Mouse (Mus musculus): ENCODE measurements at regions not wholly inside any gene's neighbourhood (a gene's known extent, or its start where the extent isn't known, plus 50 kb on each side); places are given as distances from the start of the nearest gene placed in this dataset.

GRCm38 (mm10) chr5:81878563-81878962 lies 858.6 kb downstream of the Adgrl3 start:
- H3K4me1 ChIP-seq (ENCODE audit: control insufficient read depth, insufficient read depth, low read length) = no peaks in the 10 kb centered on the region
- WGBS = 67% methylated on average over 3 of the region's 3 CpGs

GRCm38 (mm10) chr5:81893358-81893757 lies 873.4 kb downstream of the Adgrl3 start:
- Histone ChIP-seq H3K4me1 (ENCODE audit: control insufficient read depth, insufficient read depth, low read length) (no peaks in the 10 kb centered on the region), H3K9me3 (ENCODE audit: control insufficient read depth, low read length) (no peaks in the 10 kb centered on the region), H3K9ac (ENCODE audit: low read length) (no peak overlapping the region), H3K4me2 (ENCODE audit: low read depth) (no peak overlapping the region), H3K27me3 (ENCODE audit: control insufficient read depth, insufficient read depth, low read length) (no peaks in the 10 kb centered on the region), H3K36me3 (ENCODE audit: control insufficient read depth, insufficient read depth, low read length) (no peaks in the 10 kb centered on the region), H3K27ac (ENCODE audit: low read depth, low read length) (no peak overlapping the region), H3K4me3 (ENCODE audit: low read depth, low read length) (no peak overlapping the region)
- WGBS = 94% methylated on average over 6 of the region's 6 CpGs
- no peak for ATAC-seq (ENCODE audit: insufficient read depth, low FRiP score, low TSS enrichment)
- no peak for DNase-seq (ENCODE audit: low spot score)

More at GRCm38 (mm10) chr5:81878563-81878962, 858.6 kb downstream of the Adgrl3 start:
- no peak overlapping the region for H3K4me3 ChIP-seq (ENCODE audit: low read depth, low read length)
- no peaks in the 10 kb centered on the region for H3K36me3 ChIP-seq (ENCODE audit: control insufficient read depth, insufficient read depth, low read length)
- ATAC-seq (ENCODE audit: insufficient read depth, low FRiP score, low TSS enrichment) (no peak), DNase-seq (ENCODE audit: low spot score) (no peak)
- no peaks in the 10 kb centered on the region for H3K9me3 ChIP-seq (ENCODE audit: control insufficient read depth, low read length)
- H3K27me3 ChIP-seq (ENCODE audit: control insufficient read depth, insufficient read depth, low read length) = no peaks in the 10 kb centered on the region
- H3K9ac ChIP-seq (ENCODE audit: low read length) = no peak overlapping the region
- H3K27ac ChIP-seq (ENCODE audit: low read depth, low read length) = no peak overlapping the region
- H3K4me2 ChIP-seq (ENCODE audit: low read depth) = no peak overlapping the region

- Histone ChIP-seq H3K27me3 (ENCODE audit: control insufficient read depth, insufficient read depth, low read length) (no peaks in the 10 kb centered on the region), H3K27ac (ENCODE audit: low read depth, low read length) (no peak overlapping the region), H3K4me2 (ENCODE audit: low read depth) (no peak overlapping the region), H3K9me3 (ENCODE audit: control insufficient read depth, low read length) (no peaks in the 10 kb centered on the region), H3K36me3 (ENCODE audit: control insufficient read depth, insufficient read depth, low read length) (no peaks in the 10 kb centered on the region), H3K9ac (ENCODE audit: low read length) (no peak overlapping the region), H3K4me3 (ENCODE audit: low read depth, low read length) (no peak overlapping the region), H3K4me1 (ENCODE audit: control insufficient read depth, insufficient read depth, low read length) (no peaks in the 10 kb centered on the region)
- WGBS = 70% methylated on average over 6 of the region's 6 CpGs
- ATAC-seq (ENCODE audit: insufficient read depth, low FRiP score, low TSS enrichment) = no peak
- no peak for DNase-seq (ENCODE audit: low spot score)
Observed at GRCm38 (mm10) chr5:81909368-81909767, 889.4 kb downstream of the Adgrl3 start.

- 58% methylated on average over 8 of the region's 8 CpGs for WGBS
- Histone ChIP-seq H3K36me3 (ENCODE audit: control insufficient read depth, insufficient read depth, low read length) (no peaks in the 10 kb centered on the region), H3K27ac (ENCODE audit: low read depth, low read length) (no peak overlapping the region), H3K4me3 (ENCODE audit: low read depth, low read length) (no peak overlapping the region), H3K4me1 (ENCODE audit: control insufficient read depth, insufficient read depth, low read length) (no peaks in the 10 kb centered on the region), H3K9ac (ENCODE audit: low read length) (no peak overlapping the region), H3K9me3 (ENCODE audit: control insufficient read depth, low read length) (no peaks in the 10 kb centered on the region), H3K4me2 (ENCODE audit: low read depth) (no peak overlapping the region), H3K27me3 (ENCODE audit: control insufficient read depth, insufficient read depth, low read length) (no peaks in the 10 kb centered on the region)
- DNase-seq (ENCODE audit: low spot score) (no peak), ATAC-seq (ENCODE audit: insufficient read depth, low FRiP score, low TSS enrichment) (no peak)
Observed at GRCm38 (mm10) chr5:81909964-81910363, 890.0 kb downstream of the Adgrl3 start.

GRCm38 (mm10) chr5:81916667-81917066 lies 896.7 kb downstream of the Adgrl3 start:
- H3K4me3 ChIP-seq (ENCODE audit: low read depth, low read length) = no peak overlapping the region
- H3K9ac ChIP-seq (ENCODE audit: low read length) = no peak overlapping the region
- H3K36me3 ChIP-seq (ENCODE audit: control insufficient read depth, insufficient read depth, low read length) = no peaks in the 10 kb centered on the region
- no peaks in the 10 kb centered on the region for H3K27me3 ChIP-seq (ENCODE audit: control insufficient read depth, insufficient read depth, low read length)
- DNase-seq (ENCODE audit: low spot score) = no peak
- H3K27ac ChIP-seq (ENCODE audit: low read depth, low read length) = no peak overlapping the region
- no peaks in the 10 kb centered on the region for H3K4me1 ChIP-seq (ENCODE audit: control insufficient read depth, insufficient read depth, low read length)
- H3K9me3 ChIP-seq (ENCODE audit: control insufficient read depth, low read length) = no peaks in the 10 kb centered on the region
- no peak for ATAC-seq (ENCODE audit: insufficient read depth, low FRiP score, low TSS enrichment)
- H3K4me2 ChIP-seq (ENCODE audit: low read depth) = no peak overlapping the region

- no peak overlapping the region for H3K4me3 ChIP-seq (ENCODE audit: low read depth, low read length)
- no peaks in the 10 kb centered on the region for H3K27me3 ChIP-seq (ENCODE audit: control insufficient read depth, insufficient read depth, low read length)
- no peaks in the 10 kb centered on the region for H3K36me3 ChIP-seq (ENCODE audit: control insufficient read depth, insufficient read depth, low read length)
- ATAC-seq (ENCODE audit: insufficient read depth, low FRiP score, low TSS enrichment) (no peak), DNase-seq (ENCODE audit: low spot score) (no peak)
- 87% methylated on average over 5 of the region's 5 CpGs for WGBS
- H3K9ac ChIP-seq (ENCODE audit: low read length) = no peak overlapping the region
- H3K4me1 ChIP-seq (ENCODE audit: control insufficient read depth, insufficient read depth, low read length) = no peaks in the 10 kb centered on the region
- H3K9me3 ChIP-seq (ENCODE audit: control insufficient read depth, low read length) = no peaks in the 10 kb centered on the region
- H3K27ac ChIP-seq (ENCODE audit: low read depth, low read length) = no peak overlapping the region
- no peak overlapping the region for H3K4me2 ChIP-seq (ENCODE audit: low read depth)
Observed at GRCm38 (mm10) chr5:81940798-81941197, 920.9 kb downstream of the Adgrl3 start.

GRCm38 (mm10) chr5:81969685-81970524 lies 950.0 kb downstream of the Adgrl3 start:
- H3K4me3 ChIP-seq (ENCODE audit: low read depth, low read length) = no peak overlapping the region
- ATAC-seq (ENCODE audit: insufficient read depth, low FRiP score, low TSS enrichment) = no peak
- H3K27ac ChIP-seq (ENCODE audit: low read depth, low read length) = no peak overlapping the region
- 79% methylated on average over 24 of the region's 24 CpGs for WGBS
- peak; percentile 10 for DNase-seq (ENCODE audit: low spot score)
- H3K27me3 ChIP-seq (ENCODE audit: control insufficient read depth, insufficient read depth, low read length) = no peaks in the 10 kb centered on the region
- H3K9ac ChIP-seq (ENCODE audit: low read length) = no peak overlapping the region
- H3K4me2 ChIP-seq (ENCODE audit: low read depth) = no peak overlapping the region
- no peaks in the 10 kb centered on the region for H3K36me3 ChIP-seq (ENCODE audit: control insufficient read depth, insufficient read depth, low read length)
- H3K4me1 ChIP-seq (ENCODE audit: control insufficient read depth, insufficient read depth, low read length) = no peaks in the 10 kb centered on the region
- H3K9me3 ChIP-seq (ENCODE audit: control insufficient read depth, low read length) = no peaks in the 10 kb centered on the region

- H3K27ac ChIP-seq (ENCODE audit: low read depth, low read length) = no peak overlapping the region
- no peak overlapping the region for H3K4me2 ChIP-seq (ENCODE audit: low read depth)
- ATAC-seq (ENCODE audit: insufficient read depth, low FRiP score, low TSS enrichment) (no peak), DNase-seq (ENCODE audit: low spot score) (no peak)
- H3K4me1 ChIP-seq (ENCODE audit: control insufficient read depth, insufficient read depth, low read length) = no peaks in the 10 kb centered on the region
- WGBS = 87% methylated on average over 8 of the region's 8 CpGs
- no peaks in the 10 kb centered on the region for H3K27me3 ChIP-seq (ENCODE audit: control insufficient read depth, insufficient read depth, low read length)
- no peak overlapping the region for H3K4me3 ChIP-seq (ENCODE audit: low read depth, low read length)
- no peak overlapping the region for H3K9ac ChIP-seq (ENCODE audit: low read length)
- no peaks in the 10 kb centered on the region for H3K9me3 ChIP-seq (ENCODE audit: control insufficient read depth, low read length)
- no peaks in the 10 kb centered on the region for H3K36me3 ChIP-seq (ENCODE audit: control insufficient read depth, insufficient read depth, low read length)
Observed at GRCm38 (mm10) chr5:81970525-81971011, 950.6 kb downstream of the Adgrl3 start.

- WGBS = 95% methylated on average over 3 of the region's 3 CpGs
- DNase-seq (ENCODE audit: low spot score) (no peak), ATAC-seq (ENCODE audit: insufficient read depth, low FRiP score, low TSS enrichment) (no peak)
- Histone ChIP-seq H3K4me3 (ENCODE audit: low read depth, low read length) (no peak overlapping the region), H3K9me3 (ENCODE audit: control insufficient read depth, low read length) (no peaks in the 10 kb centered on the region), H3K9ac (ENCODE audit: low read length) (no peak overlapping the region), H3K36me3 (ENCODE audit: control insufficient read depth, insufficient read depth, low read length) (no peaks in the 10 kb centered on the region), H3K4me1 (ENCODE audit: control insufficient read depth, insufficient read depth, low read length) (no peaks in the 10 kb centered on the region), H3K4me2 (ENCODE audit: low read depth) (no peak overlapping the region), H3K27me3 (ENCODE audit: control insufficient read depth, insufficient read depth, low read length) (no peaks in the 10 kb centered on the region), H3K27ac (ENCODE audit: low read depth, low read length) (no peak overlapping the region)
Observed at GRCm38 (mm10) chr5:81976515-81976914, 956.6 kb downstream of the Adgrl3 start.

Measured in neural tube, embryonic 11.5 days (tissue).